Mouse (Mus musculus): ENCODE results near the gene Colgalt1. TPM values are rescaled to one million over a fixed set of nuclear protein-coding genes. Genes with fewer than 3 reads are reported as not detected.

The Colgalt1 gene
- total RNA-seq, 2 experiments from 2014 or later: 41.3 to 43.1 TPM

DNA sequence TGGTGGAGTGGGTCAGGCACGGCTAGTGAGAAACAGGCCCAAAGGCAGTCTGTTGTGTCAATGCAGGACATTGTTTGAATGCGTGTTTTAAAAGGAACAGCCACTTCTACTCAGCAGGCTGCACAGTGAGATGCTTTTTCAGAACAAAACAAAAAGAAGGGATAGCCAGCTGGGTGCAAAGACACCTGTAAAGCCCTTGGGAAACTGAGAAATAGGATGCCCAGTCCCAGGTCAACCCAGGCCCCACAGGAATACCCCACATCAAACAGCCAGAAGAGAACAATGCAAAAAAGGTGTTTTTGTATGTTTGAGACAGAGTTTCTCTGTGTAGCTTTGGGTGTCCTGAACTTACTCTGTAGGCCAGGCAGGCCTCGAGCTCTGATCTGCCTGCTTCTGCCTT, 22.0 kb upstream of the Colgalt1 start:
- no peak for DNase-seq (ENCODE audit: low spot score)
- intact Hi-C loops (cut with DNase I): no loop called here

- intact Hi-C loops (cut with DNase I): no loop called here
- DNase-seq (ENCODE audit: low spot score): no peak
Observed at GRCm38 (mm10) chr8:71591017-71591416, 19.8 kb upstream of the Colgalt1 start.

GRCm38 (mm10) chr8:71591471-71592373, 19.1 kb upstream of the Colgalt1 start, which contains the start of gene Pgls:
Gene Pgls (plus strand): TSS chr8:71592176.
- DNase-seq (ENCODE audit: low spot score): peak; percentile 92
- intact Hi-C loops (cut with DNase I): no loop called here

- intact Hi-C loops (cut with DNase I): no loop called here
Observed at GRCm38 (mm10) chr8:71592374-71593170, 18.2 kb upstream of the Colgalt1 start.

GRCm38 (mm10) chr8:71593556-71594323, 17.1 kb upstream of the Colgalt1 start:
- DNase-seq (ENCODE audit: low spot score): no peak
- intact Hi-C loops (cut with DNase I): no loop called here

More at GRCm38 (mm10) chr8:71592374-71593170, 18.2 kb upstream of the Colgalt1 start:
- peak; percentile 64 for DNase-seq (ENCODE audit: low spot score)

DNA sequence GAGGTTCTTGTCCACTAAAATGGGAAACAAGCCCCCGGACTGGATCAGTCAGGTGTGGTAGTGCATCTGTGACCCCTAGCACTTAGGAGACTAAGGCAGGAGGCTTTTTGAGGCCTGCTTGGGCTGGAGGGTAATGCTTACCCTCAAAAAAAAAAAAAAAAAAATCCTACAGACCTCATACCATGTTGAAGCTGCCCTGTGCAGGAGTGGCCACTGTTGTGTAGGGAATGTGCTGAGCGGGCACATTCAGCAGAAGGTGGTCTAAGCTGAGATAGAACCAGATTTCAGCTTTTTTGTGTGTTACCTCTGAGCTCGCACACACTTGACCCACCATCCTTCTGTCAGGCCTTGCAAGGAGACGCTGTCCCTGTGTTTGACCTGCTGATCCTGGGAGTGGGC, 16.5 kb upstream of the Colgalt1 start:
- intact Hi-C loops (cut with DNase I): no loop called here

DNA sequence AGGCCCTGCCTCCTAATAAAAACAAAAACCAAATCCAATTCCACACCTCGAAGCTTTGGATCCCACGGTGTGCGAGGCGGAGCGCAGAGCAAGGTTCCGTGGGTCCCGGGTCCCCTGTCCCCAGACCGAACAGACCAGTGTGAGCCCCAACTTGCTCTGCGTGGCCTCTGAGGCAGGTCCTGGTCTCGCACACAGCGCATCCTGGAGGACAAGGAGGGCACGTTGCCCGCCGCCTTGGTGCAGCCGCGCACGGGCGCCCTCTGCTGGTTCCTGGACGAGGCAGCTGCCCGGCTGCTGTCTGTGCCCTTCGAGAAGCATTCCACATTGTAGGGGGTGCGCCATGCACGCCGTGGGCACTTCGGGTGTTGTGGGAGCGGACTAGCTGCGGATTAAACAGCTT, 14.9 kb upstream of the Colgalt1 start:
- intact Hi-C loops (cut with DNase I): loop anchor here (1.0 to 5.0 kb wide), 4 partner anchors 35 to 155 kb away; no protein-coding TSS in a partner anchor
- DNase-seq (ENCODE audit: low spot score): peak; percentile 68

More for the DNA sequence above, 16.5 kb upstream of the Colgalt1 start:
- DNase-seq (ENCODE audit: low spot score): no peak

- no peak for DNase-seq (ENCODE audit: low spot score)
- intact Hi-C loops (cut with DNase I): loop anchor here (1.0 to 5.0 kb wide), 4 partner anchors 35 to 156 kb away; no protein-coding TSS in a partner anchor
Observed at GRCm38 (mm10) chr8:71596384-71596783, 14.4 kb upstream of the Colgalt1 start.

DNA sequence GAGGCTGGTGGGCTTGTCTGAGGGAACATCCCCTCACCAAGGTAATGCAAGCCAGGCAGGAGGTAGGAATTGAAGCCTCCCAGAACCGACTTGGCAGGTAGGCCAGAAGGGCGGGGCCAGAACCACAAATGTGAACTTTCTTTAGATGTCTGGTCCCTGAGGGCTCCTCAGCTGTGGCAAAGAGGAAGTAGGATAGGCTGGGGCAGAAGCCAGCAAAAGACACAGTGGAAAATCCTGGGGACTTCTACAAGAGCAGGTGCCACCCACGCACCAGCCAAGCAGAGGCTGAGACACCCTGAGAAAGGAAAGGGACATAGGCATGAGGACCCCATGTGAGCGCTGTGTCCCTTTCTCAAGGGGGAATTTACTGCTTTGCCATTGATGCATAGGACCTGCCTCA, 14.0 kb upstream of the Colgalt1 start:
- DNase-seq (ENCODE audit: low spot score): no peak

GRCm38 (mm10) chr8:71597451-71597850, 13.3 kb upstream of the Colgalt1 start, which contains the start of gene Fam129c:
Gene Fam129c (plus strand): TSS chr8:71597648.
- intact Hi-C loops (cut with DNase I): loop anchor here (2.0 to 5.0 kb wide), 3 partner anchors 35 to 157 kb away; no protein-coding TSS in a partner anchor
- DNase-seq (ENCODE audit: low spot score): no peak

More for the DNA sequence above, 14.0 kb upstream of the Colgalt1 start:
- intact Hi-C loops (cut with DNase I): loop anchor here (1.0 to 5.0 kb wide), 4 partner anchors 35 to 156 kb away; no protein-coding TSS in a partner anchor

GRCm38 (mm10) chr8:71598375-71598774, 12.4 kb upstream of the Colgalt1 start:
- no peak for DNase-seq (ENCODE audit: low spot score)
- intact Hi-C loops (cut with DNase I): loop anchor here (5.0 kb wide), 1 partner anchor 34 kb away; no protein-coding TSS in a partner anchor

DNA sequence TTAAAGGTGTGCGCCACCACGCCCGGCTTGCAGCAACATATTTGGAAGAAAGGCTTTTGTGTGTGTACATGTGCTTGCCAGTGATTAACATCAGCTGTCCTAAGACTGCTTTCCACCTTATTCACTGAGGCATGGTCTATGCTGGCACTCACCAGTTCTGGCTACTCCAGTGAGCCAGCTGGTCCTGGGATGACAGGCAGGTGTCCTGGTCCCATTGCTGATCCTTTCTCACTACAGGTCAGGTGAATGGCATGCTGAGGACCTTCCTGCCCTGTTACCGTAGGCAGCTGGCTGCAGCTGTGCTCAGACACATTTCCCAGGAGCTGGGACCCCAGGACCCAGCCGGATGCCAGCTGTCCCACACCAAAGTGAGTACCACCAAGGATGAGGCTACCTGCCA, 12.0 kb upstream of the Colgalt1 start:
- intact Hi-C loops (cut with DNase I): loop anchor here (5.0 kb wide), 1 partner anchor 33 kb away; no protein-coding TSS in a partner anchor
- DNase-seq (ENCODE audit: low spot score): no peak

GRCm38 (mm10) chr8:71601939-71602665, 8.7 kb upstream of the Colgalt1 start:
- no peak for DNase-seq (ENCODE audit: low spot score)
- intact Hi-C loops (cut with DNase I): no loop called here

DNA sequence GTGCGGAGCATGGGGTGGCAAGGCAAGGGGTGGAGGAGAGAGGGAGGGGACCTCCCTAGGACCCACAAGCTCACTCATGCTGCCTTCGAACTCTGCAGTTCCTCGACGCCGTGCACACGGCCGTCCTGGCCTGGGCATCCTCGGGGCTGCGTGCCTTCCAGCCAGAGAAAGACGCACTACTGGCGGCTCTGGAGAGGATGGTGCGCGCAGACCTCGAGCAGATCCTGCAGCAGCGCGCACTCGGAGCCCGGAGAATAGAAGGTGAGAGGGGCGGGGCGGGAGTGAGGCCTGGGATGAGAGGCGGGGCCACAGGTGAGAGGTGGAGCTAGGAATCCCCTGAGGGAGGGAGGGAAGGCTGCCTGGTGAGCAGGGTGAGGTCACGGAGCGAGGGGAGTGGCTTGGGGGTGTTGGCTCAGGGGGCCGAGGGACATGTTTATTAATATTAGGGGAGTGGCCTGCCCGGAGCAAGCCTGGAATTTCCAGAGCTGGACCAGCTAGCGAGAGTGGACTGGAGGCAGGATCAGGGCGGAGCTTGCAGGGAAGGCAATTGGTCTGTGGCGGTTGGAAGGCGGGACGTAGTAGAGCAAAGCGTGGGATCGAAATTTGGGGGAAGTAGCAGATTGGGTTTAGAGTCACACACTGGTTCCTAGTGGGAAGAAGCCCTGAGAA, 8.0 kb upstream of the Colgalt1 start:
- intact Hi-C loops (cut with DNase I): no loop called here
- peak; percentile 61 for DNase-seq (ENCODE audit: low spot score)

GRCm38 (mm10) chr8:71604021-71604420, 6.8 kb upstream of the Colgalt1 start:
- no peak for DNase-seq (ENCODE audit: low spot score)
- intact Hi-C loops (cut with DNase I): no loop called here

DNA sequence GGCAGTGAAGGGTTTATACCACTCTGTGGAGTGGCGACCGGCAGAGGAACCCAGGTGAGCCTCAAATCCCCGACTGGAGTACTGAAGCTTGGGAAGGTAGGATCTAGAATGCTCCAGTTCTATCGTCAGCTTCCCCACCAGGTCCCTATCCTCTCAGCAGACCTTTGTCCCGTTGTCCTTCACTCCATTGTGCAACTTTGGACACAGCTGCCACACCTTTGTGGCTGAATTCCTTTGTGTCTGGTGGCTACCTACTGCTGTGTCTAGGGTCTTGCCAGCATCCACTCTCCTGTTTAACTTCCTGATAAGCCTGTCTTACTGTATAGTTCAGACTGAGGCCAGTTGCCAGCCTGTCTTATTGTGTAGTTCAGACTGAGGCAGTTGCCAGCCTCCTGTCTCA, 1.3 kb downstream of the Colgalt1 start:
- no peak for DNase-seq (ENCODE audit: low spot score)
- intact Hi-C loops (cut with DNase I): no loop called here

- no peak for DNase-seq (ENCODE audit: low spot score)
- intact Hi-C loops (cut with DNase I): no loop called here
Observed at GRCm38 (mm10) chr8:71613418-71613817, 2.6 kb downstream of the Colgalt1 start.

DNA sequence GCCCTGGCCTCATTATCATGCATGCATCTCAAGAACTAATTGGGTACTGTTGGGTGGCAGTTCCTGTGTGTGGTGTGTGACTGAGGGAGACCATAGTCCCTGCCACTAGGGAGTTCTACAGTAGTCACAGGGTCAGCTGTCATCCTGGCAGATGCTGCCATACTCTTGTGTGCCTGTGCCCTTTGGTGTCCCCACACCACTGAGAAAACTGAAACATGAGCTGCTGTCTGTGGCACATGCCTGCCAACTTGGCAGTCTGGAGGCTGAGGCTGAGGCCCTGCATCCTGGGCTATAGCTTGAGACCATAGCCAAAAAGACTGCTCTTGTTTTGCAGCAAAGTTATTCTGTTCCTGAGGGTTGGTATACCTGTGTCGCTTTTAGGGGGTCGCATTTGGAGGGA, 9.0 kb downstream of the Colgalt1 start:
- intact Hi-C loops (cut with DNase I): no loop called here
- no peak for DNase-seq (ENCODE audit: low spot score)

Data from heart, postnatal 25 days (tissue).